In the genomic region with DNA sequence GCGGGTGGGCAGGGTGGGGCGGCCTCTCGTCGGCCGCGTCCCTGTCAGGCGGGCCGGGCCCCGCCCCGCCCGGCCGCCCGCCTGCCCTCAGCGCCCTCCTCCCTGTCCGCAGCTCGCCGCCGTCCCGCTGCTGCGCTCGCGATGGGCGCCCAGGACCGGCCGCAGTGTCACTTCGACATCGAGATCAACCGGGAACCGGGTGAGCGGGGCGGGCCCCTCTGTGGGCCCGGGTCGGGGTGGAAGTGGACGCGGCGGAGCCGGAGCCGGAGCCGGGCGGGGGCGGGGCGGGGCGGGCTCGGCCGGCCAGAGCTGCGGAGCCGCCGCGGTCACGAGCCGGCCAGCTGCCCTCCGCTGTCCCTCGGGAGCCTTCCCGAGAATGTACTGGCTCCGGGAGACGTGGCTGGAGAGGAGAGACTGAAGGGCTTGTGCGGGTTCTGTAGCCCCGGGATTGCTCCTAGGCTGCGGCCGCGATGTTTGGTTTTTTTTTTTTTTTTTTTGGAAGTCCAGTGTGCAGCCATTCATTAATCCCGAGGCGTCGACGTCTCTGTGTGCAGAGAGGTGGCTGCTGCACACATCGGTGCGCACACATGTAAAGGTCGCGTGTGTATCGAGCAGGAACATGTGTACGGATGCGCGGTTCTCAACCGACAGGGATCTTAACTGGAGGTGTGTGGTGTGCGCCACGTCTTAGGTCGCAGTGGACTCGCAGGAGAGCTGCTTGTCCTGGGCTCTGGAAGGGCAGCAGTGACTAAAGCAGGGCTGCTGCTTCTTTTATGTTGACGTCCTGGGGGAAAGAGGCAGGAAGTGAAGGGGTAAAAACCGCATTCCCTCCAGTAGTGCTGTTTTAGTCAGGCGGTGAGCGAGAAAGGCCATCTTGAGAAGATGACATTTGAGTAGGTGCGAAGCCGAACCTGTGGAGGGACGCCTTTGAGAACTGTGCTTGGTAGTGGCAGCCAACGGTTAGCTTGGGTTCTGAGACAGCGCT, we compare ENCODE assay signal across 8 mouse cellular contexts. TPM values are rescaled to one million over a fixed set of nuclear protein-coding genes. Genes with fewer than 3 reads are reported as not detected.
DNase-seq lines count a peak whose midpoint lies in the region; TF ChIP-seq lines count a peak whose summit lies in the region.

No protein-coding gene starts in this region.

- no peaks in the 10 kb centered on the region for H3K4me1 ChIP-seq in ES-Bruce4 (ENCODE audit: control insufficient read depth, insufficient read depth, low read length)
- 0 out of 2 replicates have a peak, but pooled peaks cover 5% of the 10 kb centered on the region for H3K4me1 ChIP-seq in kidney, adult 2 months (ENCODE audit: control insufficient read depth, insufficient read depth, low read length)

- H3K27me3 ChIP-seq in ES-Bruce4 (ENCODE audit: control insufficient read depth, insufficient read depth, low read length, poor library complexity, severe bottlenecking), result no peaks in the 10 kb centered on the region
- H3K27me3 ChIP-seq in kidney, adult 2 months (replicated peaks; ENCODE audit: control insufficient read depth, insufficient read depth, low read length), result no peaks in the 10 kb centered on the region

- TF ChIP-seq EP300 in ES-Bruce4 (IDR thresholded peaks at IDR 0.05; ENCODE audit: insufficient read depth, low read depth, low read length), result 0 out of 2 replicates have a peak, but pooled peaks have one; percentile 1

- H3K36me3 ChIP-seq in ES-Bruce4 (ENCODE audit: control insufficient read depth, insufficient read depth, low read length, poor library complexity, severe bottlenecking), result no peaks in the 10 kb centered on the region
- no peaks in the 10 kb centered on the region for H3K36me3 ChIP-seq in kidney, adult 2 months (ENCODE audit: control insufficient read depth, insufficient read depth, low read length)
- H3K36me3 ChIP-seq in macrophage (ENCODE audit: inconsistent target), result no peaks in the 10 kb centered on the region

- TF ChIP-seq CTCF in ES-Bruce4 (IDR thresholded peaks at IDR 0.05; ENCODE audit: low read depth, low read length), result no peak
- TF ChIP-seq CTCF in kidney, adult 2 months (conservative IDR thresholded peaks at IDR 0.05; ENCODE audit: insufficient read depth, insufficient read length, low read depth, low read length), result no peak

- H3K9me3 ChIP-seq in ES-Bruce4 (replicated peaks; ENCODE audit: control insufficient read depth, insufficient read depth, low read length, poor library complexity, severe bottlenecking), result no peaks in the 10 kb centered on the region

- H3K27ac ChIP-seq in ES-Bruce4 (ENCODE audit: insufficient read depth, low read length) (no peak overlapping the region), macrophage (peak overlapping the region; percentile 76)
- peak overlapping the region; percentile 57 for H3K27ac ChIP-seq in kidney, adult 2 months (ENCODE audit: insufficient read depth, low read depth, low read length)

- peaks cover 52% of the 10 kb centered on the region for H3K79me2 ChIP-seq in macrophage (ENCODE audit: inconsistent target)

- TF ChIP-seq POLR2A in ES-Bruce4 (IDR thresholded peaks at IDR 0.05; ENCODE audit: insufficient read depth, low read length), result no peak
- no peak for TF ChIP-seq POLR2A in kidney, adult 2 months (IDR thresholded peaks at IDR 0.05; ENCODE audit: low read depth, low read length)

- H3K9ac ChIP-seq in ES-Bruce4 (ENCODE audit: low read depth, poor library complexity, severe bottlenecking), result peak overlapping the region; percentile 87

- peak; percentile 71 for DNase-seq in A20 (ENCODE audit: low read depth, low spot score)
- peak; percentile 46 for DNase-seq in cerebellum, adult 9-10 months
- peak; percentile 57 for DNase-seq in forelimb bud, embryonic 11.5 days (ENCODE audit: low read depth, low spot score)
- peak; percentile 36 for DNase-seq in kidney, adult 2 months
- DNase-seq in retina, postnatal 7 days (ENCODE audit: low read depth, low spot score), result peak; percentile 32
- no peak for DNase-seq in frontal cortex, postnatal 10 days (ENCODE audit: low spot score in 2 of 2)

- WGBS in kidney, adult 2 months, result under 1% methylated on average over 84 of the region's 87 CpGs
- WGBS in macrophage (ENCODE audit: missing documents), result 2% methylated on average over 47 of the region's 87 CpGs

- H3K4me3 ChIP-seq in ES-Bruce4 (ENCODE audit: low read depth, low read length) (peak overlapping the region; percentile 79), macrophage (ENCODE audit: inconsistent target) (peak overlapping the region; percentile 86)
- peak overlapping the region; percentile 74 for H3K4me3 ChIP-seq in kidney, adult 2 months (ENCODE audit: insufficient read depth, low read depth, low read length)

RNA-seq across cellular contexts. Expression of gene Nktr, which starts 0.7 kb away (rescaled TPM):
- polyA plus RNA-seq in ES-Bruce4 (2011; ENCODE audit: insufficient read depth, insufficient read length, low read depth, missing spikeins), result 109 and 117 TPM in 2 replicates
- polyA plus RNA-seq in kidney, adult 2 months (2012; rRNA removed), result 24.8 and 28.5 TPM in 2 replicates
- 1,000 to 10,000 TPM in 25 of 26 experiments, 100 to 1,000 TPM in 1; 894 to 1,522 (median 1,261) TPM for total RNA-seq in macrophage (2018; cell fraction: chromatin; rRNA removed)
- 10 to 100 TPM; 25.2 to 92.6 (median 37.1) TPM for total RNA-seq in macrophage (2018; cell fraction: cytosol; rRNA removed)
- 100 to 1,000 TPM; 403 to 894 (median 696) TPM for total RNA-seq in macrophage (2018; cell fraction: nucleus; rRNA removed)
- 32.4 to 63.2 TPM (median 55.1 TPM) in 3 replicates for polyA plus RNA-seq in macrophage (2018)

RNA-seq across cellular contexts. Expression of gene Ss18l2, which starts 9.5 kb away (rescaled TPM):
- polyA plus RNA-seq in ES-Bruce4 (2011; ENCODE audit: insufficient read depth, insufficient read length, low read depth, missing spikeins), result 51.6 and 51.9 TPM in 2 replicates
- 52.4 and 61.5 TPM in 2 replicates for polyA plus RNA-seq in kidney, adult 2 months (2012; rRNA removed)
- 10 to 100 TPM in 15 of 26 experiments, 1 to 10 TPM in 11; 1.4 to 30.9 (median 12.0) TPM for total RNA-seq in macrophage (2018; cell fraction: chromatin; rRNA removed)
- 10 to 100 TPM; 10.6 to 30.8 (median 20.6) TPM for total RNA-seq in macrophage (2018; cell fraction: cytosol; rRNA removed)
- total RNA-seq in macrophage (2018; cell fraction: nucleus; rRNA removed), result 10 to 100 TPM in 19 of 26 experiments, 1 to 10 TPM in 7; 4.3 to 40.2 (median 16.6) TPM
- polyA plus RNA-seq in macrophage (2018), result 11.3 to 32.4 TPM (median 28.0 TPM) in 3 replicates

RNA-seq across cellular contexts. Expression of gene Sec22c, which starts 14.3 kb away (rescaled TPM):
- polyA plus RNA-seq in ES-Bruce4 (2011; ENCODE audit: insufficient read depth, insufficient read length, low read depth, missing spikeins), result 10.3 and 12.1 TPM in 2 replicates
- 6.6 and 7.4 TPM in 2 replicates for polyA plus RNA-seq in kidney, adult 2 months (2012; rRNA removed)
- total RNA-seq in macrophage (2018; cell fraction: chromatin; rRNA removed), result 10 to 100 TPM in 9 of 26 experiments, 1 to 10 TPM in 14, under 1 TPM in 3; 0.49 to 25.6 (median 5.3) TPM
- 10 to 100 TPM in 19 of 26 experiments, 1 to 10 TPM in 7; 4.6 to 21.4 (median 13.4) TPM for total RNA-seq in macrophage (2018; cell fraction: cytosol; rRNA removed)
- total RNA-seq in macrophage (2018; cell fraction: nucleus; rRNA removed), result 10 to 100 TPM in 11 of 26 experiments, 1 to 10 TPM in 15; 1.1 to 22.2 (median 7.9) TPM
- 9.1 to 15.2 TPM (median 13.1 TPM) in 3 replicates for polyA plus RNA-seq in macrophage (2018)

RNA-seq across cellular contexts. Expression of gene Zfp651, which starts 39.5 kb away (rescaled TPM):
- polyA plus RNA-seq in ES-Bruce4 (2011; ENCODE audit: insufficient read depth, insufficient read length, low read depth, missing spikeins) (5.9 and 6.5 TPM in 2 replicates), macrophage (2018) (0.21 to 0.58 TPM (median 0.36 TPM) in 3 replicates)
- 25.4 and 29.5 TPM in 2 replicates for polyA plus RNA-seq in kidney, adult 2 months (2012; rRNA removed)
- total RNA-seq in macrophage (2018; cell fraction: chromatin; rRNA removed), result 1 to 10 TPM in 10 of 26 experiments, under 1 TPM in 13, not detected in 3; 0.20 to 4.3 (median 0.96) TPM
- under 1 TPM in 23 of 26 experiments, not detected in 3; 0.03 to 0.88 (median 0.25) TPM for total RNA-seq in macrophage (2018; cell fraction: cytosol; rRNA removed)
- 1 to 10 TPM in 10 of 26 experiments, under 1 TPM in 13, not detected in 3; 0.12 to 5.6 (median 0.84) TPM for total RNA-seq in macrophage (2018; cell fraction: nucleus; rRNA removed)

RNA-seq across cellular contexts. Expression of gene Klhl40, which starts 57.8 kb away (rescaled TPM):
- polyA plus RNA-seq in ES-Bruce4 (2011; ENCODE audit: insufficient read depth, insufficient read length, low read depth, missing spikeins) (0.27 TPM in 1 of 2 replicates, not detected in the other), macrophage (2018) (not detected in 3 replicates)
- 1.6 TPM in 1 of 2 replicates, not detected in the other for polyA plus RNA-seq in kidney, adult 2 months (2012; rRNA removed)
- total RNA-seq in macrophage (2018; cell fraction: chromatin; rRNA removed), result under 1 TPM in 1 of 26 experiments, not detected in 25; 0.62 TPM
- total RNA-seq in macrophage (2018; cell fraction: cytosol; rRNA removed), result not detected
- 1 to 10 TPM in 1 of 26 experiments, under 1 TPM in 3, not detected in 22; 0.46 to 2.6 (median 0.77) TPM for total RNA-seq in macrophage (2018; cell fraction: nucleus; rRNA removed)

Comparison
In these comparisons a context has a peak if more than half of its experiments do, and no peak if none do; other contexts are left out.
1. DNase-seq: peak in A20 (single experiment), cerebellum, adult 9-10 months (single experiment), forelimb bud, embryonic 11.5 days (single experiment), kidney, adult 2 months (single experiment) and retina, postnatal 7 days (single experiment); none in frontal cortex, postnatal 10 days (0 of 2).
2. Peak in every context shown above with its lines, with median percentiles within 50 percentile points of each other: H3K4me3 ChIP-seq.